8 mouse cellular contexts compared by ENCODE assay signal in genomic region chr10:81628390-81628789, GRCm38 (mm10). TPM values are rescaled to one million over a fixed set of nuclear protein-coding genes. Genes with fewer than 3 reads are reported as not detected.
DNase-seq lines count a peak whose midpoint lies in the region; ATAC-seq and TF ChIP-seq lines count a peak whose summit lies in the region.

Gene Ankrd24, plus strand, starts transcription at chr10:81628540.

- H3K36me3 ChIP-seq in heart, embryonic 12.5 days: peaks cover 25% of the 10 kb centered on the region
- H3K36me3 ChIP-seq in E14TG2a.4 (ENCODE audit: insufficient read depth, low read length): peaks cover 24% of the 10 kb centered on the region
- peaks cover 4% of the 10 kb centered on the region; the same call in 1 of the 2 replicates for H3K36me3 ChIP-seq in intestine, embryonic 15.5 days
- H3K36me3 ChIP-seq in midbrain, embryonic 12.5 days: peaks cover 25% of the 10 kb centered on the region

- WGBS in heart, embryonic 12.5 days: 78% methylated on average over 16 of the region's 16 CpGs
- 77% methylated on average over 16 of the region's 16 CpGs for WGBS in intestine, embryonic 15.5 days
- WGBS in midbrain, embryonic 12.5 days: 84% methylated on average over 16 of the region's 16 CpGs

- H3K4me2 ChIP-seq in heart, embryonic 12.5 days: peak within 1 kb of the TSS; percentile 86
- peak within 1 kb of the TSS; percentile 79 for H3K4me2 ChIP-seq in intestine, embryonic 15.5 days (replicated peaks)
- peak within 1 kb of the TSS; percentile 80 for H3K4me2 ChIP-seq in midbrain, embryonic 12.5 days (replicated peaks)

- H3K27ac ChIP-seq in heart, embryonic 12.5 days (ENCODE audit: poor library complexity, severe bottlenecking): peak within 1 kb of the TSS; percentile 77
- H3K27ac ChIP-seq in cortical plate, adult 2 months (ENCODE audit: insufficient read depth, low read length): peak within 1 kb of the TSS; percentile 14; the same call in 1 of the 2 replicates
- H3K27ac ChIP-seq in intestine, embryonic 15.5 days: peak within 1 kb of the TSS; percentile 83
- H3K27ac ChIP-seq in midbrain, embryonic 12.5 days (replicated peaks): peak within 1 kb of the TSS; percentile 85

- ATAC-seq in heart, embryonic 12.5 days (ENCODE audit: insufficient number of reproducible peaks, low FRiP score): no peak
- ATAC-seq in intestine, embryonic 15.5 days: no peak
- no peak for ATAC-seq in midbrain, embryonic 12.5 days (ENCODE audit: low FRiP score, low read depth)

- H3K27me3 ChIP-seq in heart, embryonic 12.5 days (replicated peaks): no peaks in the 10 kb centered on the region
- H3K27me3 ChIP-seq in E14TG2a.4 (ENCODE audit: insufficient read depth, low read length): no peaks in the 10 kb centered on the region
- no peaks in the 10 kb centered on the region for H3K27me3 ChIP-seq in intestine, embryonic 15.5 days (replicated peaks)
- peaks cover 23% of the 10 kb centered on the region; the same call in 1 of the 2 replicates for H3K27me3 ChIP-seq in midbrain, embryonic 12.5 days

- peak within 1 kb of the TSS; percentile 69 for H3K4me3 ChIP-seq in heart, embryonic 12.5 days
- H3K4me3 ChIP-seq in E14TG2a.4 (replicated peaks; ENCODE audit: low read length): peak within 1 kb of the TSS; percentile 85
- H3K4me3 ChIP-seq in cortical plate, adult 2 months (ENCODE audit: insufficient read depth, low read length): peak within 1 kb of the TSS; percentile 71
- H3K4me3 ChIP-seq in intestine, embryonic 15.5 days (replicated peaks): peak within 1 kb of the TSS; percentile 66
- H3K4me3 ChIP-seq in midbrain, embryonic 12.5 days: peak within 1 kb of the TSS; percentile 65

- no peak for DNase-seq in heart, adult 18-20 months
- DNase-seq in ovary, postnatal 10 days (ENCODE audit: low spot score): no peak
- no peak for DNase-seq in urinary bladder, postnatal 14 days (ENCODE audit: low spot score)

- no peak for TF ChIP-seq CTCF in E14TG2a.4 (conservative IDR thresholded peaks at IDR 0.05; ENCODE audit: low read length)
- TF ChIP-seq CTCF in cortical plate, adult 2 months (IDR thresholded peaks at IDR 0.05; ENCODE audit: extremely low read depth, insufficient read depth, low read length): no peak

- H3K4me1 ChIP-seq in heart, embryonic 12.5 days (replicated peaks): peaks cover 15% of the 10 kb centered on the region
- peaks cover 82% of the 10 kb centered on the region for H3K4me1 ChIP-seq in E14TG2a.4 (replicated peaks; ENCODE audit: low read depth, low read length)
- no peaks in the 10 kb centered on the region for H3K4me1 ChIP-seq in cortical plate, adult 2 months (ENCODE audit: control insufficient read depth, insufficient read depth, low read length)
- peaks cover 15% of the 10 kb centered on the region for H3K4me1 ChIP-seq in intestine, embryonic 15.5 days (replicated peaks)
- H3K4me1 ChIP-seq in midbrain, embryonic 12.5 days: peaks cover 23% of the 10 kb centered on the region

- no peak for TF ChIP-seq POLR2A in cortical plate, adult 2 months (IDR thresholded peaks at IDR 0.05; ENCODE audit: extremely low read depth, insufficient read depth, low read length)

- peak within 1 kb of the TSS; percentile 75 for H3K9ac ChIP-seq in heart, embryonic 12.5 days
- H3K9ac ChIP-seq in intestine, embryonic 15.5 days: peak within 1 kb of the TSS; percentile 66
- H3K9ac ChIP-seq in midbrain, embryonic 12.5 days (replicated peaks): peak within 1 kb of the TSS; percentile 71

- no peaks in the 10 kb centered on the region for H3K9me3 ChIP-seq in heart, embryonic 12.5 days (replicated peaks)
- H3K9me3 ChIP-seq in E14TG2a.4 (ENCODE audit: low read length): no peaks in the 10 kb centered on the region
- no peaks in the 10 kb centered on the region for H3K9me3 ChIP-seq in intestine, embryonic 15.5 days
- H3K9me3 ChIP-seq in midbrain, embryonic 12.5 days: no peaks in the 10 kb centered on the region

RNA-seq across cellular contexts. Expression of gene Ankrd24, which starts in this region (rescaled TPM):
- 9.6 and 12.1 TPM in 2 replicates for polyA plus RNA-seq in heart, embryonic 12.5 days (2016; fragmentation: Nextera tagmentation; extraction: Ambion mirVana)
- total RNA-seq in heart, adult 18-20 months (2021): 10 to 100 TPM in 1 of 2 experiments, 1 to 10 TPM in 1; 7.5 to 10.3 TPM
- polyA plus RNA-seq in cortical plate, adult 2 months (2012; rRNA removed): 143 and 144 TPM in 2 replicates
- polyA plus RNA-seq in intestine, embryonic 15.5 days (2015; fragmentation: Nextera tagmentation; extraction: Ambion mirVana): 8.4 and 9.8 TPM in 2 replicates
- 6.3 and 7.4 TPM in 2 replicates for polyA plus RNA-seq in midbrain, embryonic 12.5 days (2016; fragmentation: Nextera tagmentation; extraction: Ambion mirVana)

Comparison
In these comparisons a context has a peak if more than half of its experiments do, and no peak if none do; other contexts are left out.
1. RNA of gene Ankrd24 (polyA plus RNA-seq): 143 to 144 TPM in cortical plate, adult 2 months; 9.6 to 12.1 TPM in heart, embryonic 12.5 days, 8.4 to 9.8 TPM in intestine, embryonic 15.5 days and 6.3 to 7.4 TPM in midbrain, embryonic 12.5 days; every median in the first group is over 10 times any median in the second.
2. H3K27ac ChIP-seq: peak in every context shown above with its lines; median percentile 85 in midbrain, embryonic 12.5 days; 83 in intestine, embryonic 15.5 days; 77 in heart, embryonic 12.5 days; 14 in cortical plate, adult 2 months.
3. Peak in every context shown above with its lines, with median percentiles within 50 percentile points of each other: H3K4me2 ChIP-seq, H3K4me3 ChIP-seq and H3K9ac ChIP-seq.